Mouse (Mus musculus) intestine, embryonic 14.5 days (tissue): ENCODE measurements around the gene Larp6. TPM values are rescaled to one million over a fixed set of nuclear protein-coding genes. Genes with fewer than 3 reads are reported as not detected.

ENCODE experiments used
- ATAC-seq: fragments of 200-750 bp; cut with Nextera tagmentation; replicated peaks from 2 replicates; pipeline ENCODE4 v1.8.0; 2017; ENCODE audit warnings: low read depth, moderate number of reproducible peaks, moderate TSS enrichment, moderate library complexity; ENCODE audit not compliant: low FRiP score, low TSS enrichment
- DNase-seq: peaks from one replicate; pipeline ENCODE4 v3.0.0-alpha.2; 2018; ENCODE audit warnings: low spot score
- H3K27ac ChIP-seq: fragments of 300-500 bp; sonication (generic); 2 replicates; pipeline ENCODE4 v1.5.1; 2014; ENCODE audit warnings: low read depth, mild to moderate bottlenecking, control low read depth
- H3K27me3 ChIP-seq: fragments of 300-500 bp; sonication (generic); replicated peaks from 2 replicates; pipeline ENCODE4 v1.6.1; 2014; ENCODE audit warnings: low read length, control low read depth; ENCODE audit not compliant: control insufficient read depth, insufficient read depth
- H3K36me3 ChIP-seq: fragments of 300-500 bp; sonication (generic); 2 replicates; pipeline ENCODE4 v1.6.1; 2014; ENCODE audit warnings: low read length, control low read depth; ENCODE audit not compliant: control insufficient read depth, insufficient read depth
- H3K4me1 ChIP-seq: fragments of 300-500 bp; sonication (generic); replicated peaks from 2 replicates; pipeline ENCODE4 v1.6.1; 2014; ENCODE audit warnings: low read length, control low read depth, mixed read lengths; ENCODE audit not compliant: control insufficient read depth, insufficient read depth
- H3K4me2 ChIP-seq: fragments of 300-500 bp; sonication (generic); 2 replicates; pipeline ENCODE4 v1.6.1; 2014; ENCODE audit warnings: low read length
- H3K4me3 ChIP-seq: fragments of 300-500 bp; sonication (generic); 2 replicates; pipeline ENCODE4 v1.5.1; 2014; ENCODE audit warnings: low read depth, low read length, control low read depth, mixed read lengths
- H3K9ac ChIP-seq: fragments of 300-500 bp; sonication (generic); 2 replicates; pipeline ENCODE4 v1.6.1; 2014; ENCODE audit warnings: mild to moderate bottlenecking, low read length
- H3K9me3 ChIP-seq: fragments of 300-500 bp; sonication (generic); 2 replicates; pipeline ENCODE4 v1.6.1; 2016; ENCODE audit warnings: low read length, control low read depth; ENCODE audit not compliant: control insufficient read depth
- WGBS: fragments of 180-500 bp; shearing (Covaris S2); extraction: QIAGEN DNeasy Blood & Tissue Kit; methylation state at CpG from one replicate; pipeline ENCODE4 v1.1.7; 2014; 5-methylcytosine and 5-hydroxymethylcytosine counted together
- polyA plus RNA-seq: library from polyadenylated mRNA; unstranded; fragments of >200 nt; fragmentation: Nextera tagmentation; extraction: Ambion mirVana; gene quantifications from 2 replicates; pipeline ENCODE4 v1.2.1, GENCODE M21; 2014

Gene Larp6
- polyA plus RNA-seq, 1 experiment from 2014 or later = 2.2 TPM

DNA sequence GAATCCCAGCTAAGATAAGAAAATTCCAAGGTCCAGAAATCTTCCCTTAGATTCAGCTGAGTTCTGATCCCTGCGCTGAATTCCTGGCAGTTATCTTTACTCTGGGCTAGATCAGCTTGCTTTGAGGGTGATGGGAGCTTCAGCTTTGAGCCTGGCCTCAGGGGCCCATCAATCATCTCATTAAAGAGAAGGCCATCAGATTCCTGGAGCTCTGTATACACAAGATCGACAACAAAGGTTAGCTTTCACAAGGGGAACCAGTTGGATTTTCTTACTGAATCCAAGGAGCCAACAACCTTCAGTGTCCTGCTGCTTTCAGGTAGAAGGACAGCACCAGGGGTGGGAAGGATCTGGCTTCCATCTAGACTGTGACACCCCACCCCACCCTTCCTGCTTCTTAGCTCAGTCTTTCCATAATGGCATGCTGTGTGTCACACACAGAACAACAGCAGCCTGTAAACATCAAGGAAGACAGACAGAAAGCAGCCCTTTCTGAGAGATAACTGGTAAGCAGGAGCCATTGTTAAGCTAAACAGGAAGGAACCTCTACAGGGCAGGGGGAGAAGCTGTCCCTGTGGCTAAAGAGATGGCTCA is 74.8 kb downstream of the Larp6 start:
- Histone ChIP-seq H3K27me3 (no peaks in the 10 kb centered on the region), H3K9ac (no peak overlapping the region), H3K27ac (no peak overlapping the region), H3K4me1 (no peaks in the 10 kb centered on the region), H3K9me3 (no peaks in the 10 kb centered on the region), H3K4me3 (no peak overlapping the region), H3K36me3 (no peaks in the 10 kb centered on the region), H3K4me2 (no peak overlapping the region)
- ATAC-seq (no peak), DNase-seq (no peak)
- 3% methylated on average over 2 of the region's 2 CpGs for WGBS

Other genes with a start within 250 kb of the Larp6 start
- 32.6 and 34.9 TPM in 2 replicates for gene Thsd4, start 190.9 kb upstream of the Larp6 start, polyA plus RNA-seq
- gene Lrrc49, start 24.8 kb upstream of the Larp6 start, polyA plus RNA-seq = 18.7 and 21.2 TPM in 2 replicates
- gene Uaca, start 81.6 kb downstream of the Larp6 start, polyA plus RNA-seq = 26.2 and 44.3 TPM in 2 replicates